Mouse (Mus musculus) embryonic facial prominence, embryonic 13.5 days (tissue): ENCODE data around the gene Trim72. TPM values are rescaled to one million over a fixed set of nuclear protein-coding genes. Genes with fewer than 3 reads are reported as not detected.

Experiments
- ATAC-seq: fragments of 200-750 bp; cut with Nextera tagmentation; 2 replicates; pipeline ENCODE4 v1.8.0; 2017; ENCODE audit warnings: low read depth; ENCODE audit not compliant: insufficient number of reproducible peaks, insufficient read depth, low FRiP score, low TSS enrichment
- H3K27ac ChIP-seq: fragments of 300-500 bp; sonication (generic); 2 replicates; pipeline ENCODE4 v1.5.1; 2015; ENCODE audit warnings: moderate library complexity, mild to moderate bottlenecking, inconsistent platforms
- H3K27me3 ChIP-seq: fragments of 300-500 bp; sonication (generic); 2 replicates; pipeline ENCODE4 v1.6.1; 2015; ENCODE audit warnings: mild to moderate bottlenecking, inconsistent platforms
- H3K36me3 ChIP-seq: fragments of 300-500 bp; sonication (generic); 2 replicates; pipeline ENCODE4 v1.6.1; 2015; ENCODE audit warnings: mild to moderate bottlenecking, inconsistent platforms
- H3K4me1 ChIP-seq: fragments of 300-500 bp; sonication (generic); 2 replicates; pipeline ENCODE4 v1.6.1; 2015; ENCODE audit warnings: inconsistent platforms
- H3K4me2 ChIP-seq: fragments of 300-500 bp; sonication (generic); 2 replicates; pipeline ENCODE4 v1.6.1; 2015; ENCODE audit warnings: moderate library complexity, mild to moderate bottlenecking, inconsistent platforms
- H3K4me3 ChIP-seq: fragments of 300-500 bp; sonication (generic); 2 replicates; pipeline ENCODE4 v1.5.1; 2015; ENCODE audit warnings: mild to moderate bottlenecking, inconsistent platforms
- H3K9ac ChIP-seq: fragments of 300-500 bp; sonication (generic); 2 replicates; pipeline ENCODE4 v1.6.1; 2015; ENCODE audit warnings: mild to moderate bottlenecking, inconsistent platforms
- H3K9me3 ChIP-seq: fragments of 300-500 bp; sonication (generic); 2 replicates; pipeline ENCODE4 v1.6.1; 2016; ENCODE audit warnings: inconsistent platforms
- WGBS: fragments of 180-500 bp; shearing (Covaris S2); methylation state at CpG from one replicate; pipeline ENCODE4 v1.1.7; 2015; ENCODE audit warnings: mixed read lengths; 5-methylcytosine and 5-hydroxymethylcytosine counted together
- polyA plus RNA-seq: library from polyadenylated mRNA; unstranded; fragments of >200 nt; fragmentation: Nextera tagmentation; extraction: Ambion mirVana; gene quantifications from 2 replicates; pipeline ENCODE4 v1.2.1, GENCODE M21; 2015

The Trim72 gene
- polyA plus RNA-seq, 1 experiment from 2014 or later, result 0.18 TPM

DNA sequence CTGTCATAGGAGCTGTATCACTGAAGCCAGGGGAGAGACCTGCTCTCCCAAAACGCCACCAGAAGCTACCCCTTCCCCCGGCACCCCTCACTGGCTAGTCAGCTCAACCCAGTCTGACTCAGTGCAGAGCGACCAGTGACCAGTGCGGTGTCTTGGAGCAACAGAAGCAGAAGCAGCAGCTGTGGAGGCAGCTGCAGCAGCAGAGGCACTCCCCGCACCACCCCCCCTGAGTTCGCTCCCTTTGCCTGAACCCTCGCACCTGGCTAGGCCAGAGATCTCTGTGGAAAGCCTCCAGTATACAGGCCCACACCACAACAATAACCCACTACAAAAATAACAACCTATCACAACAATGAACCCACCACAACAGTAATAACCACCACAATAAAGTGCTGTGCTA, 54.8 kb downstream of the Trim72 start:
- no peak overlapping the region for H3K9ac ChIP-seq
- no peak overlapping the region for H3K27ac ChIP-seq
- no peaks in the 10 kb centered on the region for H3K36me3 ChIP-seq
- WGBS, result 65% methylated on average over 7 of the region's 7 CpGs
- H3K9me3 ChIP-seq, result no peaks in the 10 kb centered on the region
- no peak overlapping the region for H3K4me2 ChIP-seq
- H3K4me3 ChIP-seq, result no peak overlapping the region
- no peaks in the 10 kb centered on the region for H3K4me1 ChIP-seq
- no peaks in the 10 kb centered on the region for H3K27me3 ChIP-seq
- no peak for ATAC-seq

DNA sequence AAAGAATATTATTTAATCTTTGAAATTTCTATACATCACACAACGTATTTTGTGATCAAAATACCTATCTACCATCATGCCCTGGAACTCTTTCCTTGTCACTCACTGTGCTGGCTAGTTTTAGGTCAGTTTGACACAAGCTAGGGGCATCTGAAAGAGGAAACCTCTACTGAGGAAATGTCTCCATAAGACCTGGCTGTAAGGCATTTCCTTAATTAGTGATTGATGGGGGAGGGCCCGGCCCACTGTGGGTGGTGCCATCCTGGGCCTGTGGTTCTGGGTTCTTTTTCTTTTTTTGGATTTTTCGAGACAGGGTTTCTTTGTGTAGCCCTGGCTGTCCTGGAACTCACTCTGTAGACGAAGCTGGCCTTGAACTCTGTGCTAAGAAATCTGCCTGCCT, 55.3 kb downstream of the Trim72 start:
- Histone ChIP-seq H3K9ac (no peak overlapping the region), H3K27ac (no peak overlapping the region), H3K4me1 (no peaks in the 10 kb centered on the region), H3K9me3 (no peaks in the 10 kb centered on the region), H3K4me2 (no peak overlapping the region), H3K27me3 (no peaks in the 10 kb centered on the region), H3K4me3 (no peak overlapping the region), H3K36me3 (no peaks in the 10 kb centered on the region)
- ATAC-seq, result no peak
- 73% methylated on average over 4 of the region's 4 CpGs for WGBS

Other genes with a start within 250 kb of the Trim72 start
- 16.4 and 19.0 TPM in 2 replicates for gene Orai3, start 234.1 kb upstream of the Trim72 start, polyA plus RNA-seq
- gene Setd1a, start 227.3 kb upstream of the Trim72 start, polyA plus RNA-seq, result 27.0 and 33.2 TPM in 2 replicates
- not detected in 2 replicates for gene Gm49388, start 218.3 kb upstream of the Trim72 start, polyA plus RNA-seq
- 15.0 and 15.2 TPM in 2 replicates for gene Hsd3b7, start 203.3 kb upstream of the Trim72 start, polyA plus RNA-seq
- gene Stx4a, start 179.7 kb upstream of the Trim72 start, polyA plus RNA-seq, result 61.0 and 73.1 TPM in 2 replicates
- 7.4 and 8.7 TPM in 2 replicates for gene Stx1b, start 179.4 kb upstream of the Trim72 start, polyA plus RNA-seq
- gene Zfp646, start 127.7 kb upstream of the Trim72 start, polyA plus RNA-seq, result 11.4 and 12.3 TPM in 2 replicates
- 24.9 and 28.2 TPM in 2 replicates for gene Zfp668, start 127.1 kb upstream of the Trim72 start, polyA plus RNA-seq
- 1.4 and 1.5 TPM in 2 replicates for gene Prss53, start 113.0 kb upstream of the Trim72 start, polyA plus RNA-seq
- gene Gm21974, start 108.5 kb upstream of the Trim72 start, polyA plus RNA-seq, result not detected in 2 replicates
- gene Vkorc1, start 108.3 kb upstream of the Trim72 start, polyA plus RNA-seq, result 136 and 137 TPM in 2 replicates
- gene Bckdk, start 99.9 kb upstream of the Trim72 start, polyA plus RNA-seq, result 83.2 and 96.8 TPM in 2 replicates
- gene Kat8, start 91.4 kb upstream of the Trim72 start, polyA plus RNA-seq, result 45.6 and 52.3 TPM in 2 replicates
- gene Prss8, start 73.8 kb upstream of the Trim72 start, polyA plus RNA-seq, result 8.7 and 14.0 TPM in 2 replicates
- gene Prss36, start 57.2 kb upstream of the Trim72 start, polyA plus RNA-seq, result 10.5 and 10.6 TPM in 2 replicates
- gene Fus, start 36.5 kb upstream of the Trim72 start, polyA plus RNA-seq, result 540 and 577 TPM in 2 replicates
- gene Pycard, start 10.1 kb upstream of the Trim72 start, polyA plus RNA-seq, result 34.3 and 39.2 TPM in 2 replicates
- 0.73 and 0.94 TPM in 2 replicates for gene Itgam, start 58.7 kb downstream of the Trim72 start, polyA plus RNA-seq
- not detected in 2 replicates for gene Gm49368, start 58.7 kb downstream of the Trim72 start, polyA plus RNA-seq
- not detected in 2 replicates for gene Itgax, start 125.6 kb downstream of the Trim72 start, polyA plus RNA-seq
- not detected in 2 replicates for gene Itgad, start 150.4 kb downstream of the Trim72 start, polyA plus RNA-seq
- gene Cox6a2, start 202.4 kb downstream of the Trim72 start, polyA plus RNA-seq, result 2.6 and 5.1 TPM in 2 replicates
- 16.3 and 17.7 TPM in 2 replicates for gene Armc5, start 233.4 kb downstream of the Trim72 start, polyA plus RNA-seq
- gene 9130023H24Rik, start 234.1 kb downstream of the Trim72 start, polyA plus RNA-seq, result 8.8 and 9.3 TPM in 2 replicates
- 50.4 and 52.5 TPM in 2 replicates for gene Tgfb1i1, start 242.9 kb downstream of the Trim72 start, polyA plus RNA-seq